Mouse (Mus musculus) forebrain, embryonic 11.5 days (tissue): ENCODE results near the gene Zfp398. TPM values are rescaled to one million over a fixed set of nuclear protein-coding genes. Genes with fewer than 3 reads are reported as not detected.

Experiments
- ATAC-seq: fragments of 200-750 bp; cut with Nextera tagmentation; replicated peaks from 2 replicates; pipeline ENCODE4 v1.8.0; 2017; ENCODE audit warnings: moderate TSS enrichment; ENCODE audit not compliant: low FRiP score
- DNase-seq: peaks from one replicate; pipeline ENCODE4 v3.0.0-alpha.2; 2017; ENCODE audit warnings: low spot score
- H3K27ac ChIP-seq: fragments of 300-500 bp; sonication (generic); 2 replicates; pipeline ENCODE4 v1.5.1; 2014; ENCODE audit warnings: low read depth, low read length
- H3K27me3 ChIP-seq: fragments of 300-500 bp; sonication (generic); 2 replicates; pipeline ENCODE4 v1.6.1; 2014; ENCODE audit warnings: mild to moderate bottlenecking, low read length, mixed read lengths; ENCODE audit not compliant: control insufficient read depth, insufficient read depth
- H3K36me3 ChIP-seq: fragments of 300-500 bp; sonication (generic); 2 replicates; pipeline ENCODE4 v1.6.1; 2014; ENCODE audit warnings: mild to moderate bottlenecking, low read length, moderate library complexity, mixed read lengths; ENCODE audit not compliant: control insufficient read depth, insufficient read depth
- H3K4me1 ChIP-seq: fragments of 300-500 bp; sonication (generic); replicated peaks from 2 replicates; pipeline ENCODE4 v1.6.1; 2014; ENCODE audit warnings: low read length, mixed read lengths; ENCODE audit not compliant: control insufficient read depth, insufficient read depth
- H3K4me2 ChIP-seq: fragments of 300-500 bp; sonication (generic); 2 replicates; pipeline ENCODE4 v1.6.1; 2014; ENCODE audit warnings: low read depth, mild to moderate bottlenecking, low read length, moderate library complexity, mixed read lengths; ENCODE audit not compliant: severe bottlenecking
- H3K4me3 ChIP-seq: fragments of 300-500 bp; sonication (generic); 2 replicates; pipeline ENCODE4 v1.5.1; 2014; ENCODE audit warnings: low read depth, low read length
- H3K9ac ChIP-seq: fragments of 300-500 bp; sonication (generic); 2 replicates; pipeline ENCODE4 v1.6.1; 2014; ENCODE audit warnings: low read length
- H3K9me3 ChIP-seq: fragments of 300-500 bp; sonication (generic); 2 replicates; pipeline ENCODE4 v1.6.1; 2016; ENCODE audit warnings: low read length, mixed read lengths; ENCODE audit not compliant: control insufficient read depth
- WGBS: fragments of 180-500 bp; shearing (Covaris S2); extraction: QIAGEN DNeasy Blood & Tissue Kit; methylation state at CpG from one replicate; pipeline ENCODE4 v1.1.7; 2014; 5-methylcytosine and 5-hydroxymethylcytosine counted together
- microRNA counts: library from miRNA; unstranded; fragments of <30 nt; microRNA quantifications from one replicate; lab custom pipeline; 2015
- microRNA-seq: library from miRNA; unstranded; fragments of <30 nt; microRNA quantifications from one replicate; pipeline ENCODE4, GENCODE M21; 2016; ENCODE audit not compliant: insufficient number of aligned reads
- polyA plus RNA-seq: library from polyadenylated mRNA; unstranded; fragments of >200 nt; fragmentation: Nextera tagmentation; extraction: Ambion mirVana; gene quantifications from 2 replicates; pipeline ENCODE4 v1.2.1, GENCODE M21; 2014

Gene Zfp398
- polyA plus RNA-seq, 1 experiment from 2014 or later, result 9.2 TPM

DNA sequence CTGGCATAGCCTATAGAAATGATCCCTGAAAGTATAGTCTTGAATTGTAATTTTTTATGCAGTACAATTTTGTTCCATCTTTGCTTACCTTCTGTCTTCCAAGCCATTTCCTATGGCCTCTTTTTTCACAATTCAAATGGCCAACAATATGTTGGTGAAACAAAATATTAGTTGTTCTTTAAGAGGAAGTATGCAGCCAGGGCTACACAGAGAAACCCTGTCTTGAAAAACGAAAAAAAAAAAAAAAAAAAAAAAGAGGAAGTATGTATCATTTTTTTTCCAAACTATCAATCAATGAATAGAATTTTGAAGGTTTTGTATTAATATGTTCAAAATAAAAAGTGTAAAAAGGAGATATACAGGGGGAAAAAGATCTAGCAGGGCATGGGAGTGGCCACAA lies 76.2 kb downstream of the Zfp398 start:
- 68% methylated on average over 1 of the region's 1 CpGs for WGBS
- Histone ChIP-seq H3K27ac (no peak overlapping the region), H3K4me3 (no peak overlapping the region), H3K9ac (no peak overlapping the region), H3K4me1 (no peaks in the 10 kb centered on the region), H3K27me3 (no peaks in the 10 kb centered on the region), H3K4me2 (no peak overlapping the region), H3K9me3 (no peaks in the 10 kb centered on the region), H3K36me3 (no peaks in the 10 kb centered on the region)
- no peak for ATAC-seq
- no peak for DNase-seq

DNA sequence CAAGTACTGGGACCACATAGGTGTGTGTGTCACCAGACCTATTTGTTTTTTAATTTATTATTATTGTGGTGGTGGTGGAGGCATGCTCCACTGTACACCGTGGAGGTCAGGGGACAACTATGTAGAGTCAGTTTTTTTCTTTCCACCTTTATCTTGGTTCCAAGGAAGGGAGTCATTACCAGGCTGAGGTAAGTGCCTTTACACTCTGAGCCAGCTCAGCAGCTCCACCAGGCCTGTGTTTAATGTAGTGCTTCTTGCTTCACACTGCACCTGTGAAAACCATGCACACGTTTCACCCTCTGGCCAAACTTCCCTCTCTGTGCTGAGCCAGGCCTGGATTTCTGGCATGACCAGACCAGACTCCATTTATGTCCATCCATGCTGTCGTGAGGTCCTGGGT lies 77.5 kb downstream of the Zfp398 start:
- Histone ChIP-seq H3K27me3 (no peaks in the 10 kb centered on the region), H3K4me2 (no peak overlapping the region), H3K27ac (no peak overlapping the region), H3K9me3 (no peaks in the 10 kb centered on the region), H3K9ac (no peak overlapping the region), H3K36me3 (no peaks in the 10 kb centered on the region), H3K4me3 (no peak overlapping the region), H3K4me1 (no peaks in the 10 kb centered on the region)
- DNase-seq, result no peak
- WGBS, result 59% methylated on average over 3 of the region's 3 CpGs
- no peak for ATAC-seq

DNA sequence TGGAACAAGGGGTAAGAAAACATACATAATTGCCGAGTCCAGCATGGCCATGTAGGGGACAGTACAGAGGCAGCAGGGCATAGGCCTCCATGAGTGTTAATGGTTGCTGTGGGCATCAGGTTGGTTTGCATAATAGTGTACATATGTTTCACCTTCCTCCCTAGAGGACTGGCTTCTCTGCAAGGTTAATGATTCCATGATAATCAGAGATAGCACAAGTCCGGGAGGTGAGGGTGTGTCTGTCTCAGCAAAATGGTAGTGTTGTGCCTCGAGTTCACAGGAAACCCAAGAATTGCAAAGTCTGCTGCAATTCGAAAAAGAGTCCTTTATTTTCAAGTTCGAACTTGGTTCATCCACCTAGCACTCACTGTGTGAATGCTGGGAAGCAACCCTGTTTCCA lies 81.6 kb downstream of the Zfp398 start:
- Histone ChIP-seq H3K9ac (no peak overlapping the region), H3K36me3 (no peaks in the 10 kb centered on the region), H3K4me2 (no peak overlapping the region), H3K27ac (no peak overlapping the region), H3K4me3 (no peak overlapping the region), H3K27me3 (no peaks in the 10 kb centered on the region), H3K9me3 (no peaks in the 10 kb centered on the region), H3K4me1 (peaks cover 3% of the 10 kb centered on the region)
- 87% methylated on average over 5 of the region's 5 CpGs for WGBS
- no peak for DNase-seq
- no peak for ATAC-seq

DNA sequence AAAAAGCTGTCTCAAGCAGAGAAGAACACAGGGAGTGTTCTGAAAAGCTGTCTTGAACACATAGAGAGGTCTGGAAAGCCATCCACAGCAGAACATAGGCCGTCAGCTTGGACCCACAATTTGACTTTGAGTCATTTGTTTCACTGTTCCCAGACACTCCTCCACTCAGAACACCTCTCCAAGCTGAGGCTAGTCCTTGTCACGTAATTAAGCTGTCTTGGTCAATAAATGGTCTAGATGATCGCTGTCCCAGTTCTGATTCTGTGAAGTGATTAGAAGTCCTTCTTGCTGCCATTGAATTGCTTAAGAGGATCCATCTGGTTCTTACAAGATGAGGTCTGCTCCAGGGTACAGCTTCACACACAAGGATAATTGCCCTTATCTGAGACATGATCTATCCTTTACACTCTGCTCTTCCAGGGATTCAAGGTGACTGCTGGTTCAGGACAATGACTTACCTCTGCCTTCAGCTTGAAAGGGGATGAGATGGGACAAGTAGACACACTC lies 83.4 kb downstream of the Zfp398 start:
- Histone ChIP-seq H3K9me3 (no peaks in the 10 kb centered on the region), H3K9ac (no peak overlapping the region), H3K4me1 (peaks cover 3% of the 10 kb centered on the region), H3K27ac (no peak overlapping the region), H3K4me2 (no peak overlapping the region), H3K27me3 (no peaks in the 10 kb centered on the region), H3K36me3 (no peaks in the 10 kb centered on the region), H3K4me3 (no peak overlapping the region)
- no peak for ATAC-seq
- WGBS, result 83% methylated on average over 3 of the region's 3 CpGs
- no peak for DNase-seq

DNA sequence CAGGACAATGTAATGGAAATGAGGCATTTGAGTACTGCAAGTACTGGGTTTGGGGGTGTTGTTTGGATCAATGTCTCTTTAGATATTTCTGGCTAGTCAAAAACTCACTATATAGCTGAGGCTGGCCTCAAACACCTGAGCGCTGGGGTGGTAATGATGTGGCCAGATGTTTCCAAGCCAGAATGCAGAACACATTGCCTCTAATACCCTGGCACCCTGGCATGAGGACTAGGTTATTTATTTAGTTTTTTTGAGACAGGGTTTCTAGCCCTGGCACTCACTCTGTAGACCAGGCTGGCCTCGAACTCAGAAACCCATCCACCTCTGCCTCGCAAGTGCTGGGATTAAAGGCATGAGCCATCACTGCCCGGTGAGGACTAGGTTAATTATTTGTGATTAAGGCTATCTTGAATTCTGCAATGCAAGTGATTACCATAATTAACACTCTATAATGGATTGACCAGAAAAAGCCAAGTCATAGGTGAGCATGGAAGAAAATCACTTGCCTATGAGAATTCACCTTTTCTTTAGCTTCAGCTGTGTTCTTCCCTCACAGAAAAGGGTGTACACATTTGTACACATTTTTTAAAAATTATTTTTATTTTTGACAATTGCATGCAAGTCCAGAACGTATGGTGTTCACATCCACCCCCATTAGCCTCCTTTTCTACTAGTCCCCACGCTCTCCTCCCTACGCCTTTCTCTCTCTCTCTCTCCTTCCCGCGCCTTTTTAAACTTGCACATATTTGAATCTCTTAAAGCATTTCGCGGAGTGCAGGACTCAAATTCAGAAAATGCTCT lies 84.4 kb downstream of the Zfp398 start:
- Histone ChIP-seq H3K4me3 (peak overlapping the region; percentile 77), H3K36me3 (no peaks in the 10 kb centered on the region), H3K4me2 (peak overlapping the region; percentile 50; the same call in 1 of the 2 replicates), H3K9me3 (no peaks in the 10 kb centered on the region), H3K4me1 (peaks cover 3% of the 10 kb centered on the region), H3K27ac (peak overlapping the region; percentile 80; the same call in 1 of the 2 replicates), H3K27me3 (no peaks in the 10 kb centered on the region), H3K9ac (peak overlapping the region; percentile 73)
- peak; percentile 57 for ATAC-seq
- WGBS, result 28% methylated on average over 11 of the region's 11 CpGs
- DNase-seq, result no peak

DNA sequence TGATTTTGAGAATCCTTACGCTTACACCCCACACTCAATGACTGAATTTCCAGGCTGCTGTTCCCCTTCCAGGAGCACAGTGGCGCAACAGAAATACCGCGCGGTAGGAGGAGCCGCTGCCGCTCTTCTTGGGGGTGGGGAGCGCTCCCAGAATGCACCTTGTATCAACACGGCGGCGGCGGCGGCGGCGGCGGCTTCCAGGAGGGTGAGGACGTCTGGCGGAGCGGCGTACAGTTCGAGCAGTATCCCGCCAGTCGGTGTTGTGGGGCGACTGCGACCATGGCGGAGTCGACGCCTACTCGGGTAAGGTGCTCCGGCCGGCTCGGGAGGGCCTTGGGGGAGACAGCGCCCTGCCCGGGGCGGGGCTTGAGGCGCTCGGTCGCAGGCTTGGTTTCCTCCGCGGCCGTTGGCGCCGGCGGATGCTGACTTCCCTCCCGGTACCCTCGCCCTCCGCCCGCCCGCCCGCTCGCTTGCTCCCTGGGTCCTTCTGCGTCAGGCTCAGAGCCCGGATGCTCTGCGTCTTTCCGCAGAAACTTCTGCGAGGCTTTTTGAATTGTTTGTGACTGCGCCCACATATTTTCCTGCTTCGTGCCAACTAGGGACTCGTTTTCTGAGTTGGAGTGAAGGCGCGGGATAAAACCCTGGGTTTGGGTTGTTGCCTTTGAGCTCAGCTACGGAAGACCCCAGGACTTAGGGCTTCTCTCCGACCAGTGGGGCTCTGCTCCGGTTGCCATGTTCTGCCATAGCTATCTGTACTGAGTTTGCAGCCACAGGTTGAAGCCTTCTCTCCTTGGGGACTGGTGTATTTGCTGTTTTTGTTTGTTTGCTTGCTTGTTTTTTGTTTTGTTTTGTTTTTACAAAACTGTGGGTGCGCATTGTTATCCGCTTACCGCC lies 85.2 kb downstream of the Zfp398 start, which contains the start of gene Zfp212:
Gene Zfp212 (plus strand): TSS at position 30 of the 894 bp plus-strand sequence.
- ATAC-seq (peak; percentile 96), DNase-seq (peak; percentile 95)
- H3K4me1 ChIP-seq, result peaks cover 3% of the 10 kb centered on the region
- peak within 1 kb of the TSS; percentile 77 for H3K4me3 ChIP-seq
- peak within 1 kb of the TSS; percentile 74 for H3K4me2 ChIP-seq
- no peaks in the 10 kb centered on the region for H3K9me3 ChIP-seq
- H3K27me3 ChIP-seq, result no peaks in the 10 kb centered on the region
- H3K27ac ChIP-seq, result peak within 1 kb of the TSS; percentile 80
- H3K9ac ChIP-seq, result peak within 1 kb of the TSS; percentile 73
- H3K36me3 ChIP-seq, result no peaks in the 10 kb centered on the region
- under 1% methylated on average over 66 of the region's 67 CpGs for WGBS

MicroRNAs within 50 kb of the gene (microRNA counts, 519-probe panel; counts per million panel counts)
- 31.2 counts per million for microRNA mmu-miR-704 (lab: Ali Mortazavi, UCI)

Small RNAs within 50 kb of the gene (microRNA-seq; reads per million reads assigned to microRNA genes)
- not detected for gene Mir704

Other genes starting within 250 kb of the Zfp398 start
- gene Ezh2, start 240.3 kb upstream of the Zfp398 start, polyA plus RNA-seq, result 198 and 216 TPM in 2 replicates
- 252 and 255 TPM in 2 replicates for gene Pdia4, start 22.2 kb upstream of the Zfp398 start, polyA plus RNA-seq
- gene Zfp786, start 4.8 kb upstream of the Zfp398 start, polyA plus RNA-seq, result 7.3 and 7.6 TPM in 2 replicates
- 17.8 and 19.4 TPM in 2 replicates for gene Zfp282, start 41.5 kb downstream of the Zfp398 start, polyA plus RNA-seq
- 15.9 and 17.5 TPM in 2 replicates for gene Zfp212, start 84.8 kb downstream of the Zfp398 start, polyA plus RNA-seq
- 7.5 and 7.9 TPM in 2 replicates for gene Zfp956, start 117.7 kb downstream of the Zfp398 start, polyA plus RNA-seq
- 10.8 and 12.3 TPM in 2 replicates for gene Zfp777, start 213.2 kb downstream of the Zfp398 start, polyA plus RNA-seq